ENCODE assay signal across 8 mouse cellular contexts in the genomic region with DNA sequence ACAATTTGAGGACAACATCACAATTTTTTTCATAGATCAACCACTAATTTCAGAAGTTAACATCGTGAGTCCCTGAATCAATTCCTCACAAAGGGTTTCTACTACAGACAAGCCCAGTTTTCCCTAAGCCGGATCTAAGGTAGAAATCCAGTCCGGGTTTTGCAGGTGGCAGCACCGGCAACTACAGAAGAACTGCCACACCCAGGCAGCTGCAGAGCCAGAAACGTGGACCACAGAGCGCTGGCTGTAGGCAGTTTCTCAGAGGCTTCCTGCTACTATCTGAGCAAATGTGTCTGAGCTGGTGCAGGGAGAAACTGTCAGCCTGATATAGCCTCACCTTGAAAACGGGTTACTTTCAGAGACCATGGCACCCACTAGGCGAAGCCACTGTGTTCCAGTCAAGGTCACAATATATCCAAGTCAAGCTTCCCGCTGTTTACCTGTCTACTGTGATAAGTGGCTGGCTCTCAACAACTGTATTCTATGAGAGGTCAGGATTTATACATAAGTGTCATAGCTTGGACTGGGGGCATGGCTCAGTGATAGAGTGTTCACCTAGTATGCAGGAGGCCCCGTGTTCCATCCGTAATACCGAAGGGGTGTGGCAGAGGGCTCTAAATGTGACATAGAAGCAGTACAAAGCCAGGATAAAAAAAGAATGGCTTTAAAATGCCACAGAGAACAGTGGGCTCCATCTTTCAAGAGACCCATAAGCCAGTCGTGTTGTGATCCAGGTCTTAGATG.
DNase-seq lines count a peak whose midpoint lies in the region; ATAC-seq lines count a peak whose summit lies in the region.

No protein-coding gene starts in this region.

- H3K9ac ChIP-seq in kidney, embryonic 16.5 days (replicated peaks; ENCODE audit: low read length): no peak overlapping the region
- H3K9ac ChIP-seq in embryonic facial prominence, embryonic 11.5 days (replicated peaks; ENCODE audit: low read length): no peak overlapping the region
- H3K9ac ChIP-seq in heart, embryonic 16.5 days (ENCODE audit: low read length): no peak overlapping the region

- H3K27ac ChIP-seq in kidney, embryonic 16.5 days (ENCODE audit: low read length): no peak overlapping the region
- H3K27ac ChIP-seq in embryonic facial prominence, embryonic 11.5 days (replicated peaks; ENCODE audit: low read depth, low read length): no peak overlapping the region
- no peak overlapping the region for H3K27ac ChIP-seq in heart, embryonic 16.5 days (ENCODE audit: low read length)

- H3K4me1 ChIP-seq in kidney, embryonic 16.5 days (ENCODE audit: insufficient read depth, low read length): no peaks in the 10 kb centered on the region
- no peaks in the 10 kb centered on the region for H3K4me1 ChIP-seq in embryonic facial prominence, embryonic 11.5 days (ENCODE audit: control insufficient read depth, insufficient read depth, low read length)
- H3K4me1 ChIP-seq in heart, embryonic 16.5 days (ENCODE audit: control insufficient read depth, insufficient read depth, low read length): no peaks in the 10 kb centered on the region; the same call in 1 of the 2 replicates

- peaks cover 25% of the 10 kb centered on the region; the same call in 1 of the 2 replicates for H3K27me3 ChIP-seq in kidney, embryonic 16.5 days (ENCODE audit: insufficient read depth, low read length)
- H3K27me3 ChIP-seq in embryonic facial prominence, embryonic 11.5 days (ENCODE audit: control insufficient read depth, insufficient read depth, low read length): no peaks in the 10 kb centered on the region; the same call in 1 of the 2 replicates
- peaks cover 4% of the 10 kb centered on the region; the same call in 1 of the 2 replicates for H3K27me3 ChIP-seq in heart, embryonic 16.5 days (ENCODE audit: control insufficient read depth, insufficient read depth, low read length)

- ATAC-seq in kidney, embryonic 16.5 days (ENCODE audit: low FRiP score, low TSS enrichment): no peak
- no peak for ATAC-seq in embryonic facial prominence, embryonic 11.5 days (replicated peaks; ENCODE audit: insufficient number of reproducible peaks, low FRiP score, low TSS enrichment, low read depth)
- 0 out of 2 replicates have a peak, but pooled peaks have one; percentile 49 for ATAC-seq in heart, embryonic 16.5 days (replicated peaks; ENCODE audit: extremely low read depth, insufficient read depth, low FRiP score)
- no peak for ATAC-seq in monocyte, adult 5-6 weeks (replicated peaks; ENCODE audit: insufficient number of reproducible peaks, low FRiP score, low TSS enrichment, poor library complexity, severe bottlenecking)

- WGBS in kidney, embryonic 16.5 days: 42% methylated on average over 13 of the region's 13 CpGs
- WGBS in embryonic facial prominence, embryonic 11.5 days: 35% methylated on average over 13 of the region's 13 CpGs
- WGBS in heart, embryonic 16.5 days: 25% methylated on average over 13 of the region's 13 CpGs

- DNase-seq in kidney, adult 18-20 months: peak; percentile 59
- DNase-seq in embryonic facial prominence, embryonic 11.5 days (ENCODE audit: low spot score): peak; percentile 60
- DNase-seq in kidney, postnatal 25 days: peak; percentile 75 to 76
- peak; percentile 62 for DNase-seq in lung, postnatal 36 days
- DNase-seq in right cerebral cortex, postnatal 10 days (ENCODE audit: low spot score in 2 of 2): peak; percentile 26 to 33

- no peaks in the 10 kb centered on the region for H3K9me3 ChIP-seq in kidney, embryonic 16.5 days (ENCODE audit: low read length)
- no peaks in the 10 kb centered on the region for H3K9me3 ChIP-seq in embryonic facial prominence, embryonic 11.5 days (replicated peaks; ENCODE audit: control insufficient read depth, low read length)
- no peaks in the 10 kb centered on the region for H3K9me3 ChIP-seq in heart, embryonic 16.5 days (replicated peaks; ENCODE audit: control insufficient read depth, low read length)

- no peak overlapping the region for H3K4me2 ChIP-seq in kidney, embryonic 16.5 days (replicated peaks; ENCODE audit: low read depth, low read length)
- no peak overlapping the region for H3K4me2 ChIP-seq in embryonic facial prominence, embryonic 11.5 days (ENCODE audit: low read depth, low read length)
- H3K4me2 ChIP-seq in heart, embryonic 16.5 days (ENCODE audit: low read depth, low read length): peak overlapping the region; percentile 20; the same call in 1 of the 2 replicates

- H3K4me3 ChIP-seq in kidney, embryonic 16.5 days (ENCODE audit: low read length): no peak overlapping the region
- no peak overlapping the region for H3K4me3 ChIP-seq in embryonic facial prominence, embryonic 11.5 days (ENCODE audit: low read depth, low read length)
- no peak overlapping the region for H3K4me3 ChIP-seq in heart, embryonic 16.5 days (ENCODE audit: low read length)

- H3K36me3 ChIP-seq in kidney, embryonic 16.5 days (ENCODE audit: insufficient read depth, low read length): no peaks in the 10 kb centered on the region
- H3K36me3 ChIP-seq in embryonic facial prominence, embryonic 11.5 days (replicated peaks; ENCODE audit: control insufficient read depth, insufficient read depth, low read depth, low read length): no peaks in the 10 kb centered on the region
- H3K36me3 ChIP-seq in heart, embryonic 16.5 days (ENCODE audit: control insufficient read depth, insufficient read depth): no peaks in the 10 kb centered on the region
